Mouse (Mus musculus) lung, postnatal 0 days (tissue): Measurements from ENCODE around the gene Wdr83.

Source experiments
- CTCF ChIP-seq: IDR thresholded peaks from 2 replicates; pipeline ENCODE4 v1.5.1; 2016; ENCODE audit warnings: antibody characterized with exemption, mild to moderate bottlenecking
- EP300 ChIP-seq: IDR thresholded peaks from 2 replicates; pipeline ENCODE4 v1.6.1; 2016; ENCODE audit warnings: antibody characterized with exemption, mild to moderate bottlenecking, control low read depth

DNA sequence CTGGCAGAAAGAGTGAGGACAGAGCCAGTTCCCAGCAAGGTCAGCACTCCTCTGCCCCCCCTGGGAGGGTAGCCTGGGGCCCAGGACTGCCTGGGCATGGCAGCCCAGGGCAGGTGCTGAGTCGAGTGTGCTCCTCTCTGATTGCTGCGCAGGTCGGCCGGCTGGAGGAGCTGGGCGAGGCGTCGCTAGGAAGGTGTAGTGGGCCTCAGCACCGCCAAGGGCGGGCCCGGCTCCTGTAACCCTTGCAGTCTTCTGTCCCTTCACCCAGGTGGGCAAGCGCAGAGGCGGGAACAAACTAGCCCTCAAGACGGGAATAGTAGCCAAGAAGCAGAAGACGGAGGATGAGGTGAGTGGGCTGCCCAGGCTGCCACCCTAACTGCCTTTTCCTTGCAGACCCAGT, 51.8 kb downstream of the Wdr83 start:
- TF ChIP-seq CTCF = no peak
- TF ChIP-seq EP300 = no peak
